Mouse (Mus musculus): ENCODE results near the gene Rsph1. TPM values are rescaled to one million over a fixed set of nuclear protein-coding genes. Genes with fewer than 3 reads are reported as not detected.

Gene Rsph1
- total and polyA plus RNA-seq, 2 experiments from 2014 or later = 0.27 to 1.6 TPM

DNA sequence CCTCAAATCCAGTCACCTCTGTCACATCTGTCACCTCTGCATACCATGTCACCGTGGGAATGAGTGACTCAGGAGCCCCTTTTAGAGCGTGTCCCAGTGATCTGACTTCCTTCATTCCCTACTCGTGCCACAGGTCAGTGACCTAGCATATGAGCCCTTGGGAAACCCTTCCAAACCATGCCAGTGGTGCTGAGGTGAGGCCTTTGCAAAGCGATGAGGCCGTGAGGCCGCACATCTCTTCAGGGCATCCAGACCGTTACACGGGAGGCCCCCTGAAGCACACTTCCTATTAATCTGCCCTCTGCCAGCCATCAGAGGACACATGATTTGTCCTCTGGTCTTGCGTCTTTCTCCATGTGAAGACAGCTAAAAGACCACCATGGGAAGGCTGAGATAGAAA lies 2.4 kb upstream of the Rsph1 start:
- DNase-seq (ENCODE audit: low spot score) = no peak
- no peak for ATAC-seq (ENCODE audit: insufficient read depth, low read depth)
- Histone ChIP-seq H3K4me2 (ENCODE audit: low read depth, low read length) (no peak overlapping the region), H3K36me3 (replicated peaks; ENCODE audit: control insufficient read depth, insufficient read depth, low read length) (no peaks in the 10 kb centered on the region), H3K4me1 (ENCODE audit: control insufficient read depth, insufficient read depth) (no peaks in the 10 kb centered on the region), H3K9ac (replicated peaks; ENCODE audit: low read depth, low read length) (no peak overlapping the region), H3K9me3 (replicated peaks; ENCODE audit: control insufficient read depth, low read length) (no peaks in the 10 kb centered on the region), H3K27ac (ENCODE audit: low read depth) (no peak overlapping the region), H3K4me3 (ENCODE audit: low read depth, low read length) (no peak overlapping the region), H3K27me3 (ENCODE audit: control insufficient read depth, insufficient read depth, low read length) (no peaks in the 10 kb centered on the region)
- 55% methylated on average over 9 of the region's 9 CpGs for WGBS
- TF ChIP-seq CTCF (IDR thresholded peaks at IDR 0.05; ENCODE audit: low read depth) (no peak), EP300 (IDR thresholded peaks at IDR 0.05; ENCODE audit: low read depth) (no peak)

DNA sequence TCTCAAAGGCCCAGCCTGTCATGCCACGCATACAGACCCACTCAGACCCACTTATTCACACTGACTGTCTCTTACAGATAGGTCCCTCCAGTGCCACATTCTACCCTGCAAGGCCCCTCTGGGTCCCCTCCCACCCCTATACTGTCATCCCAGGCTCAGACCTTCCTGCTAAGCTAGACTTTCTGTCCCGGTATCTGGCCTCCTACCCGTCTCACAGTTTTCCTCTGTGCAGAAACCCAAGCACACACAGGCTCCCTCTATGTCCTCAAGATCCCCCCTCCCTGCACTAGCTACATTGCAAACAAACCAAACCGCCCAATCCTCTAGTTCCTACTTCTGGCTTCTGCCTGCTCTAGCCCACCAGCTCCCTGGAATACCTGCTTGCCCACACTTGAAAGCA lies 748 bp upstream of the Rsph1 start:
- Histone ChIP-seq H3K27me3 (ENCODE audit: control insufficient read depth, insufficient read depth, low read length) (no peaks in the 10 kb centered on the region), H3K27ac (ENCODE audit: low read depth) (no peak overlapping the region), H3K4me1 (ENCODE audit: control insufficient read depth, insufficient read depth) (no peaks in the 10 kb centered on the region), H3K4me2 (ENCODE audit: low read depth, low read length) (no peak overlapping the region), H3K9ac (replicated peaks; ENCODE audit: low read depth, low read length) (no peak overlapping the region), H3K4me3 (ENCODE audit: low read depth, low read length) (no peak overlapping the region), H3K9me3 (replicated peaks; ENCODE audit: control insufficient read depth, low read length) (no peaks in the 10 kb centered on the region), H3K36me3 (replicated peaks; ENCODE audit: control insufficient read depth, insufficient read depth, low read length) (no peaks in the 10 kb centered on the region)
- 78% methylated on average over 4 of the region's 4 CpGs for WGBS
- no peak for ATAC-seq (ENCODE audit: insufficient read depth, low read depth)
- DNase-seq (ENCODE audit: low spot score) = no peak
- TF ChIP-seq CTCF (IDR thresholded peaks at IDR 0.05; ENCODE audit: low read depth) (no peak), EP300 (IDR thresholded peaks at IDR 0.05; ENCODE audit: low read depth) (no peak)

DNA sequence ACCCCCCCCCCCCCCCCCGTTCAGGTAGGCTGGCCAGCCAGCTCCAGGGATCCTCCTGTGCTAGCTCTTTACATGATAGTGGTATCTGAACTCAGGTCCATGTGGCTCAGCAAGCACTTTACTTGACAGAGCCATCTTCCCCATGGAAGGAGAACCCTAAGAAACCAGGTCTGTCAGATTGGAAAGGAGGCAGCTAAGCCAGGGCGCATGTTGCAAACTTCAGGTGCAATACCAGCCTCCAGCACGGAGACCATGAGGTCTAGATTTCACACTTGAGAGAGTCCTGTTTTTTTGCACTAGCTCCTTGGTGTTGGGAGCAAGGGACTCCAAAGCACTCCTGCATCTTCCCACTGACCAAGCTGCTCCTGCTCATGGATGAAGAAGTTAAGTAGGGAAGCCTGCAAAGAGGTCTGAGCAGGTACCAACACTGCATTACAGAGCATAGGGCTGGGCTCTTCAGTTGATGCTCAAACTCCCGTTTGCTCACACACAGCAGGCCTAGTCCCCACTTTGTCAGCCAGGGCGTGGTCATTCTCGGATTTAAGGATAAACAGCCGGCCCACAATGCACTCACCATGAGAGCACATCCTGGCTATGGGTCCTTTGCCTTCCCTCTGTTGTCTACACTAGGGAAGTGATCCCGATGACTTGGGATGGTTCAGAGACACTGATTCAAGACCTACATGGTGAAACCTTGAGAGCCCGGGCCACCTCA lies 819 bp downstream of the Rsph1 start:
- Histone ChIP-seq H3K9me3 (replicated peaks; ENCODE audit: control insufficient read depth, low read length) (no peaks in the 10 kb centered on the region), H3K36me3 (replicated peaks; ENCODE audit: control insufficient read depth, insufficient read depth, low read length) (no peaks in the 10 kb centered on the region), H3K9ac (replicated peaks; ENCODE audit: low read depth, low read length) (no peak overlapping the region), H3K4me2 (ENCODE audit: low read depth, low read length) (peak overlapping the region; percentile 71), H3K27ac (ENCODE audit: low read depth) (no peak overlapping the region), H3K4me1 (ENCODE audit: control insufficient read depth, insufficient read depth) (no peaks in the 10 kb centered on the region), H3K4me3 (ENCODE audit: low read depth, low read length) (peak overlapping the region; percentile 47), H3K27me3 (ENCODE audit: control insufficient read depth, insufficient read depth, low read length) (no peaks in the 10 kb centered on the region)
- 33% methylated on average over 9 of the region's 9 CpGs for WGBS
- no peak for DNase-seq (ENCODE audit: low spot score)
- ATAC-seq (ENCODE audit: insufficient read depth, low read depth) = no peak; the same call in 1 of the 2 replicates
- TF ChIP-seq EP300 (IDR thresholded peaks at IDR 0.05; ENCODE audit: low read depth) (no peak), CTCF (IDR thresholded peaks at IDR 0.05; ENCODE audit: low read depth) (no peak)

DNA sequence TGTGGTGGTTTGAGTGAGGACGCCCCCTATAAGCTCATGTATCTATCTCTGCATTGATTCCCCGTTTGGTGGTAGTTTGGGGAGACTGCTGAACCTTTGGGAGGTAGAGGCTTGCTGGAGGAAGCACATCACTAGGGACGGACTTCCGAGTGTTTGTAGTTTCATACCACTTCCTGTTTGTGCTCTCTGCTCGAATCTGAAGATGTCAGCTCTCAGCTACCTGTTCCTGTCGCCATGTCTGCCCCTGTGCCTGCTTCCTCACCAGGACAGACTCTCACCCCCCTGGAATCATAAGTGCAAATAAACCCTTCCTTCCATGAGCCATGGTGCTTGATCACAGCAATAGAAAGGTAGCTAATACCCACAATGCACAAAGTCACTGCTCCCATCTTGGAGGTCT lies 2.0 kb downstream of the Rsph1 start:
- no peak overlapping the region for H3K9ac ChIP-seq (replicated peaks; ENCODE audit: low read depth, low read length)
- ATAC-seq (ENCODE audit: insufficient read depth, low read depth) (no peak), DNase-seq (ENCODE audit: low spot score) (no peak)
- TF ChIP-seq EP300 (IDR thresholded peaks at IDR 0.05; ENCODE audit: low read depth) (no peak), CTCF (IDR thresholded peaks at IDR 0.05; ENCODE audit: low read depth) (no peak)
- H3K4me3 ChIP-seq (ENCODE audit: low read depth, low read length) = no peak overlapping the region
- H3K9me3 ChIP-seq (replicated peaks; ENCODE audit: control insufficient read depth, low read length) = no peaks in the 10 kb centered on the region
- H3K36me3 ChIP-seq (replicated peaks; ENCODE audit: control insufficient read depth, insufficient read depth, low read length) = no peaks in the 10 kb centered on the region
- 77% methylated on average over 6 of the region's 6 CpGs for WGBS
- no peak overlapping the region for H3K27ac ChIP-seq (ENCODE audit: low read depth)
- H3K4me2 ChIP-seq (ENCODE audit: low read depth, low read length) = no peak overlapping the region
- H3K4me1 ChIP-seq (ENCODE audit: control insufficient read depth, insufficient read depth) = no peaks in the 10 kb centered on the region
- no peaks in the 10 kb centered on the region for H3K27me3 ChIP-seq (ENCODE audit: control insufficient read depth, insufficient read depth, low read length)

DNA sequence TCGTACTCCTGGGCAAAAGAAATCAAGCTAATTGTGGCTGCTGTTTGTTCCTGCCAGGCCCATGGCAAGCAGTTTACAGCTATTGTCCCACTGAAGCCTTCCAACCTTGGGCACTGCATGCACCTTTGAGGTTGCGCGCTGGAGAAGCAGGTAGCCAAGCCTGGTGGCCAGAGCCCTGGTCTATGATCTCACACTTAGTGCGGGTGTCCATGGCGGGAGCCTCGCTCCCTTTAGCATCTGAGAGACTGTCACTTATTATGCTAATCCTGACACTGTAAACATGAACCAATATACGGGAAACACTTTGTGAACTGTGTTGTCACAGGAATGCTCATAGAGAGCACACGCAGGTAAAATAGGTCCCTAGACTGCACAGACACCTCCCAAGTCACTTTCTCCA lies 3.6 kb downstream of the Rsph1 start:
- H3K9me3 ChIP-seq (replicated peaks; ENCODE audit: control insufficient read depth, low read length) = no peaks in the 10 kb centered on the region
- H3K9ac ChIP-seq (replicated peaks; ENCODE audit: low read depth, low read length) = no peak overlapping the region
- no peak overlapping the region for H3K27ac ChIP-seq (ENCODE audit: low read depth)
- 84% methylated on average over 8 of the region's 8 CpGs for WGBS
- no peak for DNase-seq (ENCODE audit: low spot score)
- H3K4me3 ChIP-seq (ENCODE audit: low read depth, low read length) = no peak overlapping the region
- no peaks in the 10 kb centered on the region for H3K27me3 ChIP-seq (ENCODE audit: control insufficient read depth, insufficient read depth, low read length)
- no peak overlapping the region for H3K4me2 ChIP-seq (ENCODE audit: low read depth, low read length)
- H3K36me3 ChIP-seq (replicated peaks; ENCODE audit: control insufficient read depth, insufficient read depth, low read length) = no peaks in the 10 kb centered on the region
- TF ChIP-seq CTCF (IDR thresholded peaks at IDR 0.05; ENCODE audit: low read depth) = no peak
- TF ChIP-seq EP300 (IDR thresholded peaks at IDR 0.05; ENCODE audit: low read depth) = no peak
- no peaks in the 10 kb centered on the region for H3K4me1 ChIP-seq (ENCODE audit: control insufficient read depth, insufficient read depth)
- ATAC-seq (ENCODE audit: insufficient read depth, low read depth) = no peak
